Mouse (Mus musculus) limb, embryonic 14.5 days (tissue): Measurements from ENCODE around the gene Slc25a18. TPM values are rescaled to one million over a fixed set of nuclear protein-coding genes. Genes with fewer than 3 reads are reported as not detected.
A peak's percentile ranks its signal among the peaks of the same experiment; 100 is the strongest.

ENCODE experiments used
- ATAC-seq: fragments of 200-750 bp; cut with Nextera tagmentation; 2 replicates; pipeline ENCODE4 v1.8.0; 2017; ENCODE audit warnings: low read depth, moderate number of reproducible peaks, moderate TSS enrichment; ENCODE audit not compliant: low FRiP score
- DNase-seq: peaks from one replicate; pipeline ENCODE4 v3.0.0-alpha.2; 2015; ENCODE audit warnings: low spot score
- H3K27ac ChIP-seq: fragments of 300-500 bp; sonication (generic); replicated peaks from 2 replicates; pipeline ENCODE4 v1.5.1; 2014; ENCODE audit warnings: low read depth, mild to moderate bottlenecking, low read length, moderate library complexity, mixed read lengths
- H3K27me3 ChIP-seq: fragments of 300-500 bp; sonication (generic); 2 replicates; pipeline ENCODE4 v1.6.1; 2014; ENCODE audit warnings: low read length, mixed read lengths; ENCODE audit not compliant: control insufficient read depth, insufficient read depth
- H3K36me3 ChIP-seq: fragments of 300-500 bp; sonication (generic); 2 replicates; pipeline ENCODE4 v1.6.1; 2014; ENCODE audit warnings: mild to moderate bottlenecking, low read length, moderate library complexity, mixed read lengths; ENCODE audit not compliant: control insufficient read depth, insufficient read depth
- H3K4me1 ChIP-seq: fragments of 300-500 bp; sonication (generic); 2 replicates; pipeline ENCODE4 v1.6.1; 2014; ENCODE audit warnings: antibody characterized with exemption, low read length, mixed read lengths; ENCODE audit not compliant: control insufficient read depth, insufficient read depth
- H3K4me2 ChIP-seq: fragments of 300-500 bp; sonication (generic); replicated peaks from 2 replicates; pipeline ENCODE4 v1.6.1; 2014; ENCODE audit warnings: low read depth, mild to moderate bottlenecking, low read length, moderate library complexity; ENCODE audit not compliant: severe bottlenecking
- H3K4me3 ChIP-seq: fragments of 300-500 bp; sonication (generic); replicated peaks from 2 replicates; pipeline ENCODE4 v1.5.1; 2014; ENCODE audit warnings: low read length
- H3K9ac ChIP-seq: fragments of 300-500 bp; sonication (generic); 2 replicates; pipeline ENCODE4 v1.6.1; 2014; ENCODE audit warnings: mild to moderate bottlenecking, low read depth, low read length, moderate library complexity; ENCODE audit not compliant: severe bottlenecking
- H3K9me3 ChIP-seq: fragments of 300-500 bp; sonication (generic); 2 replicates; pipeline ENCODE4 v1.6.1; 2016; ENCODE audit warnings: low read length; ENCODE audit not compliant: control insufficient read depth
- POLR2A ChIP-seq: fragments of 200-500 bp; IDR thresholded peaks from 2 replicates; pipeline ENCODE4 v1.8.0; 2012; ENCODE audit warnings: inconsistent platforms, mild to moderate bottlenecking, moderate library complexity, borderline replicate concordance; ENCODE audit not compliant: insufficient read depth, insufficient read length; ENCODE audit errors: extremely low read depth
- WGBS: fragments of 180-500 bp; shearing (Covaris S2); extraction: QIAGEN DNeasy Blood & Tissue Kit; methylation state at CpG from one replicate; pipeline ENCODE4 v1.1.7; 2014; 5-methylcytosine and 5-hydroxymethylcytosine counted together
- polyA plus RNA-seq, 2 experiments: library from polyadenylated mRNA; depleted of rRNA in 1 of 2; stranded (reverse) in 1 of 2; unstranded in 1 of 2; fragments of >200 nt; fragmentation: Nextera tagmentation in 1 of 2; extraction: Ambion mirVana in 1 of 2; gene quantifications; 2 replicates each; pipeline versions ENCODE4 v1.2.1 to v1.2.3; 2012 to 2014

The Slc25a18 gene
- polyA plus RNA-seq, 2 experiments, result 0.64 to 0.96 TPM

DNA sequence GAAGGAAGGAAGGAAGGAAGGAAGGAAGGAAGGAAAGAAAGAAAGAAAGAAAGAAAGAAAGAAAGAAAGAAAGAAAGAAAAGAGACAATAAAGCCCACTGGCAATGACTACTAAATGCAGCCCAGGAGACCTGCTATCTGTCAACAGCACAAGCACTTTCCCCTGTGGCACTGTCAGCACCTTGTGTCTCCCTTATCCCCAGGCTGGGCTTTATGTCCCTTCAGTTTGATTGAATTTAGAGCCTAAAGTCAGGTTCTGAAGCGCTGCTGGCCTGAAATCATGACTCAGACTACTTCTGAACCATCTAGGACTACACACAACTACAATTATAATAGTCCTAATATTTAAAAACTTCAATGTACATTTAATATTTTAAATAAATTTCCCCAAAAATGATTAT lies 47.6 kb downstream of the Slc25a18 start:
- WGBS, result 79% methylated on average over 1 of the region's 1 CpGs
- Histone ChIP-seq H3K9ac (no peak overlapping the region), H3K4me2 (0 out of 2 replicates have a peak overlapping the region, but pooled peaks have one; percentile 54), H3K27me3 (no peaks in the 10 kb centered on the region), H3K4me1 (0 out of 2 replicates have a peak, but pooled peaks cover 5% of the 10 kb centered on the region), H3K27ac (no peak overlapping the region), H3K9me3 (no peaks in the 10 kb centered on the region), H3K36me3 (peaks cover 20% of the 10 kb centered on the region), H3K4me3 (no peak overlapping the region)
- DNase-seq, result no peak
- TF ChIP-seq POLR2A, result no peak
- no peak for ATAC-seq

DNA sequence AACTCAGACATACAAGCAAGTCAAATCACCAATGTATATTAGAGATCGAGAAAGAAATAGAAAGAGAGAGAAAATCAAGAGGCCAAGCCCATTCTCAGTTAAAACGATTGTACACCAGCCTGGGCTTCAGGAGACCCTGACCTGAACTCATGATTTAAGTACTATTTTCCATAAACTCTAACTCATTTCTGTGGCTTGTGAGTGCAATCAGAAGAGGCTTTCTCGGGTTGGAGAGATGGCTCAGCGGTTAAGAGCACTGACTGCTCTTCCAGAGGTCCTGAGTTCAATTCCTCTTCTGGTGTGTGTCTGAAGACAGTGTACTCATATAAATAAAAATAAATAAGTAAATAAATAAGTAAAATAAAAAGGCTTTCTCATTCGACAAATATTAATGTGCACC lies 48.3 kb downstream of the Slc25a18 start:
- no peak overlapping the region for H3K27ac ChIP-seq
- peaks cover 20% of the 10 kb centered on the region for H3K36me3 ChIP-seq
- 53% methylated on average over 5 of the region's 5 CpGs for WGBS
- H3K4me3 ChIP-seq, result peak overlapping the region; percentile 98
- ATAC-seq (no peak), DNase-seq (no peak)
- peak overlapping the region; percentile 54 for H3K4me2 ChIP-seq
- no peak for TF ChIP-seq POLR2A
- H3K9ac ChIP-seq, result peak overlapping the region; percentile 80
- H3K9me3 ChIP-seq, result no peaks in the 10 kb centered on the region
- no peaks in the 10 kb centered on the region for H3K27me3 ChIP-seq
- H3K4me1 ChIP-seq, result 0 out of 2 replicates have a peak, but pooled peaks cover 5% of the 10 kb centered on the region

DNA sequence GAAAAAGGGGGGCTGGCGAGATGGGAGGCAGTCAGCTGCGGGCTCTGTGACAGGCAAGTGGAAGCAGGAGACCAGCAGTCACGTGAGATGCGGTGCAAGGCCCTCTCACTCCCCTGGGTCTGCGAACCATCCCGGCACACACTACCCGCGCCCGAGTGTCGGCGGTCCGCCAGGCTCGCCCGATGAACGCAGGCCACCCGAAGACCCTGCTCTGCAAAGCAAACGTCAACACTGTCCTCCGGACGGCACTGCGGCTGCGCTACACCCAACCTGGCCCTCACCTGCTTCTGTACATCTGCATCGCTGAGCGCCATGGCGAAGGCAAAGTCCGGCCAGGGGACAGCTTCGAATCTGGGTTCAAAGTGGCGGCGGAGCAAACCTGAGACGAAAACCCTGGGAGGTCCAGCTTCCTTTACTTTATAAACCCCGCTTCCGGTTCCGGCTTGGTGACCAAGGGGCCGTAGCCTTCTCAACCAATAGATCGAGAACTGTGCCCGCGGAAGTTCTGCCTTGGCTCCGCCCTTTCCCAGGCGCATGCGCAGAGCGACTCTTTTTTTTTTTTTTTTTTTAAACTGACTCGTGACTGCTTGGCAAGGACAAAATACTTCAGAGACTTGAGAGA lies 49.0 kb downstream of the Slc25a18 start, which contains the start of gene Atp6v1e1:
TSS of gene Atp6v1e1 (minus strand) at position 487 of the 622 bp plus-strand sequence.
- H3K36me3 ChIP-seq, result peaks cover 17% of the 10 kb centered on the region
- no peak for TF ChIP-seq POLR2A
- ATAC-seq (peak; percentile 98), DNase-seq (peak; percentile 97)
- no peaks in the 10 kb centered on the region for H3K9me3 ChIP-seq
- H3K4me3 ChIP-seq, result peak within 1 kb of the TSS; percentile 98
- H3K27me3 ChIP-seq, result no peaks in the 10 kb centered on the region
- H3K4me2 ChIP-seq, result peak within 1 kb of the TSS; percentile 54
- under 1% methylated on average over 41 of the region's 41 CpGs for WGBS
- H3K27ac ChIP-seq, result peak within 1 kb of the TSS; percentile 78
- H3K9ac ChIP-seq, result peak within 1 kb of the TSS; percentile 80
- H3K4me1 ChIP-seq, result 0 out of 2 replicates have a peak, but pooled peaks cover 5% of the 10 kb centered on the region

GRCm38 (mm10) chr6:120822937-120823614 lies 49.7 kb downstream of the Slc25a18 start:
- H3K27me3 ChIP-seq, result no peaks in the 10 kb centered on the region
- WGBS, result 72% methylated on average over 10 of the region's 10 CpGs
- no peak; the same call in 1 of the 2 replicates for ATAC-seq
- H3K4me1 ChIP-seq, result 0 out of 2 replicates have a peak, but pooled peaks cover 5% of the 10 kb centered on the region
- no peak for TF ChIP-seq POLR2A
- 0 out of 2 replicates have a peak overlapping the region, but pooled peaks have one; percentile 78 for H3K27ac ChIP-seq
- H3K36me3 ChIP-seq, result peaks cover 10% of the 10 kb centered on the region
- no peaks in the 10 kb centered on the region for H3K9me3 ChIP-seq
- H3K4me3 ChIP-seq, result peak overlapping the region; percentile 98
- no peak overlapping the region for H3K9ac ChIP-seq
- no peak for DNase-seq
- peak overlapping the region; percentile 39 for H3K4me2 ChIP-seq

DNA sequence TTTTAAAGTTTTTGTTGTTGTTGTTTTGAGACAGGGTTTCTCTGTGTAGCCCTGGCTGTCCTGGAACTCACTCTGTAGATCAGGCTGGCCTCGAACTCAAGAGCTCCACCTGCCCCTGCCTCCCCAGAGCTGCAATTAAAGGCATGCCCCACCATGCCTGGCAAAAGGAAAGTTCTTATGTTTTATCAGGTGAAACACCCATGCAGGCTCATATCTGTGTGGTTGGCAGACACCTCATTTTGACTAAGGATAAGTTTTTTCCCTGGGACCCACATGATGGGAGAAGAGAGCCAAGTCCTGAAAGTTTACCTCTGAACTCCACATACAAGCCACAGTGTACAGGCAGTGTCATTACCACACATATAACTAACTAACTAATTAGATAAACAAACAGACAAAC lies 56.7 kb downstream of the Slc25a18 start:
- 54% methylated on average over 1 of the region's 1 CpGs for WGBS
- no peak overlapping the region for H3K4me2 ChIP-seq
- no peaks in the 10 kb centered on the region for H3K27me3 ChIP-seq
- H3K27ac ChIP-seq, result no peak overlapping the region
- no peaks in the 10 kb centered on the region for H3K4me1 ChIP-seq
- TF ChIP-seq POLR2A, result no peak
- no peak overlapping the region for H3K4me3 ChIP-seq
- DNase-seq, result no peak
- H3K9ac ChIP-seq, result no peak overlapping the region
- no peaks in the 10 kb centered on the region for H3K9me3 ChIP-seq
- no peak for ATAC-seq
- no peaks in the 10 kb centered on the region for H3K36me3 ChIP-seq
